13 mouse cellular contexts compared by ENCODE assay signal in genomic region chr5:68705411-68706080, GRCm38 (mm10).
DNase-seq lines count a peak whose midpoint lies in the region; ATAC-seq lines count a peak whose summit lies in the region.
"Had no signal": no experiment of that assay in that cellular context is flagged by ENCODE, and none has a peak within 500 bp of the region (broad histone marks: within the 10 kb centered on the region; RNA-seq: fewer than 3 reads in every experiment).

No protein-coding gene starts in this region.

- no peaks in the 10 kb centered on the region for H3K9me3 ChIP-seq in hindbrain, embryonic 16.5 days (ENCODE audit: control insufficient read depth, low read length)
- no peaks in the 10 kb centered on the region for H3K9me3 ChIP-seq in intestine, embryonic 15.5 days

- H3K27me3 ChIP-seq in hindbrain, embryonic 16.5 days (replicated peaks; ENCODE audit: control insufficient read depth, insufficient read depth, low read length) = no peaks in the 10 kb centered on the region
- H3K27me3 ChIP-seq in intestine, embryonic 15.5 days (replicated peaks) = no peaks in the 10 kb centered on the region
- H3K27me3 ChIP-seq: CH12.LX had no signal

- H3K27ac ChIP-seq in hindbrain, embryonic 16.5 days (ENCODE audit: low read depth, low read length) = no peak overlapping the region
- no peak overlapping the region for H3K27ac ChIP-seq in intestine, embryonic 15.5 days
- H3K27ac ChIP-seq: kidney, postnatal 0 days had no signal

- H3K9ac ChIP-seq in hindbrain, embryonic 16.5 days (ENCODE audit: low read depth, low read length) = no peak overlapping the region
- no peak overlapping the region for H3K9ac ChIP-seq in intestine, embryonic 15.5 days

- WGBS in hindbrain, embryonic 16.5 days = 50% methylated on average over 2 of the region's 2 CpGs
- WGBS in intestine, embryonic 15.5 days = 81% methylated on average over 2 of the region's 2 CpGs

- H3K36me3 ChIP-seq in hindbrain, embryonic 16.5 days (ENCODE audit: control insufficient read depth, insufficient read depth, low read length) = no peaks in the 10 kb centered on the region
- H3K36me3 ChIP-seq in intestine, embryonic 15.5 days = no peaks in the 10 kb centered on the region

- no peak overlapping the region for H3K4me2 ChIP-seq in hindbrain, embryonic 16.5 days (ENCODE audit: low read length)
- H3K4me2 ChIP-seq in intestine, embryonic 15.5 days (replicated peaks) = no peak overlapping the region

- peak; percentile 41 to 51 for DNase-seq in right cerebral cortex, postnatal 10 days (ENCODE audit: low spot score in 2 of 2)
- DNase-seq in right cerebral cortex, adult 18-20 months = no peak
- DNase-seq in cerebellum, postnatal 10 days = peak; percentile 82 to 87
- DNase-seq in ovary, postnatal 36 days (ENCODE audit: low spot score) = no peak
- no peak for DNase-seq in retina, postnatal 1 day
- DNase-seq: adrenal gland, adult 8-10 months; liver; thymus, postnatal 25 days had no signal

- ATAC-seq in hindbrain, embryonic 16.5 days = peak; percentile 92
- no peak for ATAC-seq in intestine, embryonic 15.5 days
- ATAC-seq: lung, postnatal 0 days had no signal

- no peak overlapping the region for H3K4me3 ChIP-seq in hindbrain, embryonic 16.5 days (ENCODE audit: low read length)
- no peak overlapping the region for H3K4me3 ChIP-seq in intestine, embryonic 15.5 days (replicated peaks)

- H3K4me1 ChIP-seq in hindbrain, embryonic 16.5 days (ENCODE audit: control insufficient read depth, insufficient read depth, low read depth, low read length) = no peaks in the 10 kb centered on the region
- H3K4me1 ChIP-seq in intestine, embryonic 15.5 days (replicated peaks) = no peaks in the 10 kb centered on the region

Comparison
In these comparisons a context has a peak if more than half of its experiments do, and no peak if none do; other contexts are left out.
1. DNase-seq: peak in right cerebral cortex, postnatal 10 days (2 of 2) and cerebellum, postnatal 10 days (2 of 2); none in right cerebral cortex, adult 18-20 months (single experiment), ovary, postnatal 36 days (single experiment) and retina, postnatal 1 day (single experiment).